Mouse (Mus musculus): ENCODE data around the gene Wdtc1.

Gene Wdtc1

GRCm38 (mm10) chr4:133375812-133376577 lies 22.7 kb upstream of the Wdtc1 start:
- DNase-seq: no peak

- DNase-seq: no peak
Measured at GRCm38 (mm10) chr4:133374011-133374410, 20.7 kb upstream of the Wdtc1 start.

- DNase-seq: no peak
Measured at GRCm38 (mm10) chr4:133372278-133372665, 19.0 kb upstream of the Wdtc1 start.

- no peak for DNase-seq
Measured at GRCm38 (mm10) chr4:133371621-133372277, 18.5 kb upstream of the Wdtc1 start.

GRCm38 (mm10) chr4:133370298-133371274 lies 17.3 kb upstream of the Wdtc1 start:
- no peak for DNase-seq

GRCm38 (mm10) chr4:133369553-133370297 lies 16.4 kb upstream of the Wdtc1 start, which contains the start of gene Slc9a1:
Gene Slc9a1, plus strand, starts transcription at chr4:133369706.
- DNase-seq: peak; percentile 88 to 94

GRCm38 (mm10) chr4:133354641-133355040 lies 1.4 kb upstream of the Wdtc1 start:
- no peak for DNase-seq

- no peak for DNase-seq
Measured at GRCm38 (mm10) chr4:133352797-133353196, 484 bp downstream of the Wdtc1 start.

GRCm38 (mm10) chr4:133348051-133348775 lies 5.1 kb downstream of the Wdtc1 start:
- DNase-seq: no peak

- DNase-seq: no peak
Measured at GRCm38 (mm10) chr4:133347624-133348023, 5.7 kb downstream of the Wdtc1 start.

GRCm38 (mm10) chr4:133346577-133346976 lies 6.7 kb downstream of the Wdtc1 start:
- DNase-seq: no peak

GRCm38 (mm10) chr4:133345702-133346101 lies 7.6 kb downstream of the Wdtc1 start:
- DNase-seq: no peak

GRCm38 (mm10) chr4:133344112-133344511 lies 9.2 kb downstream of the Wdtc1 start:
- DNase-seq: peak in 1 of 2 experiments; percentile 40

GRCm38 (mm10) chr4:133340217-133340616 lies 13.1 kb downstream of the Wdtc1 start:
- DNase-seq: no peak

GRCm38 (mm10) chr4:133339148-133339749 lies 14.0 kb downstream of the Wdtc1 start:
- peak; percentile 98 for DNase-seq

GRCm38 (mm10) chr4:133338521-133339095 lies 14.7 kb downstream of the Wdtc1 start:
- no peak for DNase-seq

GRCm38 (mm10) chr4:133337833-133338520 lies 15.3 kb downstream of the Wdtc1 start:
- no peak for DNase-seq

- no peak for DNase-seq
Measured at GRCm38 (mm10) chr4:133333306-133333705, 20.0 kb downstream of the Wdtc1 start.

- no peak for DNase-seq
Measured at GRCm38 (mm10) chr4:133330296-133330695, 23.0 kb downstream of the Wdtc1 start.

GRCm38 (mm10) chr4:133328129-133328528 lies 25.2 kb downstream of the Wdtc1 start:
- no peak for DNase-seq
